Mouse (Mus musculus) megakaryocyte, embryonic 14.5 days (primary cell): ENCODE measurements at regions not wholly inside any gene's neighbourhood (a gene's known extent, or its start where the extent isn't known, plus 50 kb on each side); places are given as distances from the start of the nearest gene placed in this dataset.

Source experiments
- FLI1 ChIP-seq: IDR thresholded peaks from 2 replicates; pipeline ENCODE4 v1.6.1; 2012; ENCODE audit warnings: low read length, inconsistent platforms, mixed read lengths
- GATA1 ChIP-seq: IDR thresholded peaks from 3 replicates; pipeline ENCODE4 v1.6.1; 2012; ENCODE audit warnings: mixed read lengths, low read length, inconsistent platforms, borderline replicate concordance

- no peak for TF ChIP-seq GATA1
- no peak for TF ChIP-seq FLI1
Measured at GRCm38 (mm10) chr2:166321992-166322667, 166.7 kb upstream of the Sulf2 start.
